Mouse (Mus musculus) urinary bladder, postnatal 14 days (tissue): Measurements from ENCODE around the gene Bmp15.

Source experiments
- DNase-seq: peaks from one replicate; pipeline ENCODE4 v3.0.0; 2021; ENCODE audit warnings: low spot score

The Bmp15 gene

DNA sequence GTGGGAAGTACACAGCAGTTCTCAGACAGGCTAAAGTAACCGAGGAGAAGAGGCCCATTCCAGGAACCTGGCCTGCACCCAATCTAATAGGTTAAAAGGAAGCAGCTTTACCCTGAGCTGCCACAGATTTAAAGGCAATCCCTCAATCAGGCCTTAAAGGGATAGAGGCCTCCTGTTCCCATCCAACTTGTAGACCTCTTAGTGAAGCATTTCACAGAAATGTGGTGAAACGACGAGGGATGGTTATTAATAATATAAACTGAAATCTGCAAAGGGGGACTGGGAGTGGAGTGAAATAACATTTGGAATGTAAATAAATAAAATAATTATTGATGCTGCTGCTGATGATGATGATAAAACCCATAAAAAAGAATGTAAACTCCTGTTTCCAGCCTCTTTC lies at the start of gene Bmp15:
Gene Bmp15 (minus strand): TSS at position 101 of the 400 bp plus-strand sequence.
- no peak for DNase-seq

DNA sequence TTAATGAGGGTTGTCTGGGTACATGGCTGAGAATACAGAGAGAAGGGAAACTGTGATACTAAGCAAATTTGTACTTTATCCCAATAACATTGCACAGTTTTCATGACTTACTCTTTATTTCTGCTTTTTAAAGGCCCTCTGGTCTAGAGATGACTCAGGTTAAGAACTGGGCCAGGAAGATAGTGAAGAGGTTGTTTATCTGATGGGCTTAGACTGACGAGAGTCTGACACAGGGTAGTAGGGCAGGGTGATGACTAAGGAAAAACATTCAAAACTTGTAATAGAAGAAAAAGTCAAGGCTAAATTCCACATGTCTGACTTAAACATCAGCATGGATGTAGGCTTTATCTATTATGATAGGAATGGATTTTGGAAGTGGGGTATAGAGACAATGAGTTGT lies 48.3 kb upstream of the Bmp15 start:
- DNase-seq: no peak

DNA sequence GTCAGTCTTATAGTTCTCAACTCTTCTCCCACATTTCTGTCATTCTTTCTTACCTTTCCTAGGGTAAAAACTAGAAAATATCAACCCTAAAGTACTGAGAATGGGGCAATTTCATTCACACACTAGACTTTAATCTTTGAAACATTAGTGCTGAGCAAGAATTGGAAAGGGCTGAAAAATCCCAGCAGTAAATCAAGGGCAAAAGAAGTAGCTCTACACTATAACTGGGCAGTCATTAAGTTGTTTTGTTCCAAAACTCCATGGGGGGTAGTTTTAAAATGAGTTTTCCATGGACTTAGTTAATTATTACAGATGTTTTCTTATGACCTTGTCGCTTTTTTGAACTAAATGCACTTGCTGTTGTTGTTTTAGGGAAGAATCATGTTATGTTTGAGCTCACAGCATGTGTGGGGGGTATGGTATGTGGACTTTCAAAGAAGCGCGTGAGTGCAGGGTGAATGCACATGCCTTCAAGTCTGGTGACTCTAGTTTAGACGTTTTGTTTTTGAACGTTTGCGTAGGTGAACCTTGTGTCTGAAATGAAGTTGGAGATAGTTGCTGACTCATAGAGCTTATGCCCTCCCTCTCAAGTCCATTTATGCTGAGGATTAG lies 37.1 kb upstream of the Bmp15 start:
- no peak for DNase-seq

DNA sequence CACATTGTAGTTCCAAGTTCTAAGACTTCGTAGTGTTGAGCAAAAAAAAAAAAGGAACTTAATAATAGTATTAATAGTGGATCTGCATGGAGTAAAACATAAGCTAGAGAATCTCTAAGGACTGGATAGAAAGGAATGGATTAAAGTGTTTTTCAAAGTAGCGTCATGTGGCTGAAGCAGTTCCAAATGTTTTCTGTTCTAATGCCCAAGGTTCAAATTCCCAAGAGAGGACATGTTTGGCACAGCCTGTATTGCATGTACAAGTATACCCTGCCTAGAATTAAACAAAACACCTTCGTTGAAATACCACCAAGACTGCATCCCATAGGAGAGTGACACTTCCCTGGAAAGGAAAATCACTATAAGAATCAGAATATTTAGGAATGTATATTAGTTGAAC lies 36.4 kb upstream of the Bmp15 start:
- no peak for DNase-seq

DNA sequence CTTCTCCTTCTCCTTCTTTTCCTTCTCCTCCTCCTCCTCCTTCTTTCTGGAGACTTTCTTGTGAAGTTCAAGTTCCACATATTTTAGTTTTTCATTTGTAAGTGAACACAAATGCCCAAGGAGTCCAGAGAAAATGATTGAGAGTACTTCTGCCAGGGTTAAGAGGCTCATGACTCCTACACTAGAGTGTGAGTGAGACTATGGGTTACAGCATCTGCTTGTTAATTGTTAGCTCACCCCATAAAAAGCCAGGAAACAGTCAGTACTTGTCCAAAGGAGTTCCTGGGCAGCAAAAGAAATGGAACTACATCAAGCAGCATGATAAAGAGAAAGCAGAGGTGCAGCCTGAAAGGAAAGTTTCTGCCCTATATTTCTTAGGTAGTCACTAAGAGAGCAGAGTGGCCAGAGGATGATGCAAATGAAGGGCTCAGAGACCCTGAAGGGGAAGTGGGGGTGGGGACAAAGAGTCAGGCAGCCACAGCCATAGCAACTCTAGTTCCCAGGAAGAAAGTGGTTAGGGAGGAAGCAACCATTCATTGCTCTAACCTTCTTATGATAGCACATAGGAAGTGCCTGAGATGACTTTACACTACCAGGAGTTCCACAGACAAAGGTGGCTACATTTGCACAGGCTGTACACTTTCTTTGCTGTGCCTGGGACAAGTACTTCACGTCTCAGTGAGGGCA lies 24.9 kb upstream of the Bmp15 start:
- no peak for DNase-seq

DNA sequence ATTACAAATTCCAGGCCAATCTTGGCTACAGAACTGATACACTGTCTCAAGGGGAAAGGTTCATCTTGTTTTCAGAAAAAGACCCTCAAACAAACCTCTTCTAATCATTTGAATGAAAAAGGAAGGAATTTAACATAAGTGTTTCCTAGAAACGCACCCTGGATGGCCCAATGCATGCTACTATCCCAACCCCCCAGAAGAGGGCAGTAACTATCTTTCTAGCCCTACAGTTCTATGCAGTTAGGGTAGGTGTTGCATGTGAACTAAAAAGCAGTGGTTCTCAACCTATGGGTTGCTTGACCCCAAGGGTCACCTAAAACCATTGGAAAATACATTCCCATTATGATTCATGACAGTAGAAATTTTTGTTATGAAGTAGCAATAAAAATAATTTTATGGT lies 3.5 kb upstream of the Bmp15 start:
- no peak for DNase-seq

DNA sequence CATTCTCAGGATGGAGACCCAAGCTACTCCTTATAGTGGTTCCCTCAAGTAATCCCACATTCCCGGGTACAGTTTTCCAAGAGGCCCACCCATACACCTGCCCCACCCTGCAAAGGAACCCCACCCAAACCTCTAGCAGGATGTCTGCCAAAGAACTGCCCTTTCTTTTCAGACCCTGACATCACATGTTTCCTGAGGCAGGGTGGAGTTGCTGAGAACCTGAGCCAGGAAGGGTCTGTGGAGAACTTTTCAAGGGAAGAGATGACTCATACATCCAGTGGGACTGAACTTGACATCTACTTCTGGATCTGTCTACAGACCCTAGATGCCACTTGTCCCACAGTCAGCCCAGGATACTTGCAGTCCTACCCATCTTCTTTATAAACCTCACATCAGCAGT lies 2.8 kb downstream of the Bmp15 start:
- no peak for DNase-seq
